Comparison of ENCODE assay signal across 11 mouse cellular contexts in the genomic region with DNA sequence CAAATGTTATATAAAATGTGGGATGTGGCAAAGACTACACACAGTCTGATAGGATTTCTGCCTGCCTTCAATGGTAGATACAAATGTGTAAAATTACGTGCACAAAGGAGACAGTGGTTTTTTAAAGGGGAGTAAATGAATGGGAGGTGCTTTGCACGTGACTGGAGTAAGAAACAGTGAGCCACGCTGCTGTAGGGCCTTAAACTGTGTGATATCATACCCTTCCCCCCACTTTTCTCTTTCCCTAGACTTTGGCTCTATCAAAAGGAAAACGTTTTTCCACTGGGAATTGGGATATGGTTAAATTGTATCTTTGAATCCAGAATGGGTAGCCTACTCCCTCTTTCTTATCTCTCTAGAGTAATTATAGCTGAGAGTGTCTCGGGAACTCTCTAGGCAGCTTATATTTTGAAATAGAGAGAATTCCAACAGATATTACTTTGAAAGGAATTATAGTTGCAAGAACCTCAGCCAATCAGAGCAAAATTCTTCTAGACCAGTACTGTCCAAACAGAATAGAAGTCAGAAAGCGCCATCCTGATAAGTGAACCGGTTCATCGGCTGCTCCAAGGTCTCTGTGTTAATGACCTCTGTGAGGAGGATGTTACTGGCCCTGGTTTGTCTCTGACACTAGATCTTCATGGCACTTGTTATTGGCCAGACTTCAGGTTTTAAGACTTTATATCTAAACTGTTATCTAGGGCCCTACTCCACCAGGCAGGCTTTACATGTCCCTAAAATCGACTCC.
DNase-seq lines count a peak whose midpoint lies in the region; ATAC-seq lines count a peak whose summit lies in the region.
"Had no signal": no experiment of that assay in that cellular context is flagged by ENCODE, and none has a peak within 500 bp of the region (broad histone marks: within the 10 kb centered on the region; RNA-seq: fewer than 3 reads in every experiment).

No protein-coding gene starts in this region.

- no peak for DNase-seq in heart, adult 8-10 months (ENCODE audit: low spot score)
- DNase-seq in lung, postnatal 25 days (ENCODE audit: low spot score), result no peak
- no peak for DNase-seq in natural killer cell, adult 2 months (ENCODE audit: low spot score in 2 of 2)
- DNase-seq: cerebellum, adult 9-11 months; thymus, postnatal 4 days had no signal

- WGBS in heart, embryonic 15.5 days, result 30% methylated on average over 9 of the region's 9 CpGs
- WGBS in lung, embryonic 16.5 days, result 43% methylated on average over 9 of the region's 9 CpGs
- WGBS in forebrain, embryonic 12.5 days, result 75% methylated on average over 9 of the region's 9 CpGs
- 78% methylated on average over 9 of the region's 9 CpGs for WGBS in limb, embryonic 13.5 days

- H3K36me3 ChIP-seq in heart, embryonic 15.5 days, result no peaks in the 10 kb centered on the region
- H3K36me3 ChIP-seq in lung, embryonic 16.5 days (ENCODE audit: control insufficient read depth, insufficient read depth, low read length), result no peaks in the 10 kb centered on the region
- H3K36me3 ChIP-seq in forebrain, embryonic 12.5 days (replicated peaks), result no peaks in the 10 kb centered on the region
- H3K36me3 ChIP-seq in limb, embryonic 13.5 days, result no peaks in the 10 kb centered on the region

- no peak for ATAC-seq in heart, embryonic 15.5 days (replicated peaks; ENCODE audit: insufficient number of reproducible peaks, insufficient read depth, low FRiP score, low read depth)
- peak; percentile 35; the same call in 1 of the 2 replicates for ATAC-seq in lung, embryonic 16.5 days (ENCODE audit: low read depth)
- ATAC-seq in forebrain, embryonic 12.5 days (ENCODE audit: low FRiP score), result no peak
- ATAC-seq in limb, embryonic 13.5 days (ENCODE audit: low FRiP score, low read depth), result no peak
- no peak for ATAC-seq in frontal cortex, adult (ENCODE audit: low TSS enrichment)

- H3K9ac ChIP-seq in heart, embryonic 15.5 days, result no peak overlapping the region
- no peak overlapping the region for H3K9ac ChIP-seq in lung, embryonic 16.5 days (ENCODE audit: low read length)
- H3K9ac ChIP-seq in forebrain, embryonic 12.5 days, result no peak overlapping the region
- H3K9ac ChIP-seq in limb, embryonic 13.5 days, result no peak overlapping the region

- no peak overlapping the region for H3K4me3 ChIP-seq in heart, embryonic 15.5 days
- no peak overlapping the region for H3K4me3 ChIP-seq in lung, embryonic 16.5 days (ENCODE audit: low read length)
- H3K4me3 ChIP-seq in forebrain, embryonic 12.5 days (replicated peaks), result no peak overlapping the region
- no peak overlapping the region for H3K4me3 ChIP-seq in limb, embryonic 13.5 days
- H3K4me3 ChIP-seq: megakaryocyte, embryonic 14.5 days had no signal

- H3K4me2 ChIP-seq in heart, embryonic 15.5 days, result peak overlapping the region; percentile 12; the same call in 1 of the 2 replicates
- H3K4me2 ChIP-seq in lung, embryonic 16.5 days (ENCODE audit: low read depth, low read length), result no peak overlapping the region
- no peak overlapping the region for H3K4me2 ChIP-seq in forebrain, embryonic 12.5 days
- peak overlapping the region; percentile 38 for H3K4me2 ChIP-seq in limb, embryonic 13.5 days (replicated peaks)

- peaks cover 21% of the 10 kb centered on the region for H3K4me1 ChIP-seq in heart, embryonic 15.5 days (replicated peaks)
- H3K4me1 ChIP-seq in lung, embryonic 16.5 days (replicated peaks; ENCODE audit: control insufficient read depth, insufficient read depth, low read length), result peaks cover 28% of the 10 kb centered on the region
- peaks cover 22% of the 10 kb centered on the region for H3K4me1 ChIP-seq in forebrain, embryonic 12.5 days
- H3K4me1 ChIP-seq in limb, embryonic 13.5 days, result peaks cover 49% of the 10 kb centered on the region
- H3K4me1 ChIP-seq: megakaryocyte, embryonic 14.5 days had no signal

- H3K27me3 ChIP-seq in heart, embryonic 15.5 days, result no peaks in the 10 kb centered on the region
- no peaks in the 10 kb centered on the region for H3K27me3 ChIP-seq in lung, embryonic 16.5 days (ENCODE audit: control insufficient read depth, insufficient read depth, low read depth, low read length)
- H3K27me3 ChIP-seq in forebrain, embryonic 12.5 days, result no peaks in the 10 kb centered on the region
- no peaks in the 10 kb centered on the region for H3K27me3 ChIP-seq in limb, embryonic 13.5 days
- H3K27me3 ChIP-seq: megakaryocyte, embryonic 14.5 days had no signal

- H3K27ac ChIP-seq in heart, embryonic 15.5 days, result peak overlapping the region; percentile 8; the same call in 1 of the 2 replicates
- peak overlapping the region; percentile 61 for H3K27ac ChIP-seq in lung, embryonic 16.5 days (ENCODE audit: low read length)
- peak overlapping the region; percentile 38; the same call in 1 of the 2 replicates for H3K27ac ChIP-seq in forebrain, embryonic 12.5 days
- H3K27ac ChIP-seq in limb, embryonic 13.5 days, result peak overlapping the region; percentile 73; the same call in 1 of the 2 replicates

- no peaks in the 10 kb centered on the region for H3K9me3 ChIP-seq in heart, embryonic 15.5 days (replicated peaks)
- no peaks in the 10 kb centered on the region for H3K9me3 ChIP-seq in lung, embryonic 16.5 days (ENCODE audit: control insufficient read depth, low read length)
- no peaks in the 10 kb centered on the region for H3K9me3 ChIP-seq in forebrain, embryonic 12.5 days
- H3K9me3 ChIP-seq in limb, embryonic 13.5 days, result no peaks in the 10 kb centered on the region
- H3K9me3 ChIP-seq: megakaryocyte, embryonic 14.5 days had no signal

Comparison
In these comparisons a context has a peak if more than half of its experiments do, and no peak if none do; other contexts are left out.
1. H3K27ac ChIP-seq: peak in every context shown above with its lines; median percentile 73 in limb, embryonic 13.5 days; 61 in lung, embryonic 16.5 days; 38 in forebrain, embryonic 12.5 days; 8 in heart, embryonic 15.5 days.
2. H3K4me2 ChIP-seq: peak in heart, embryonic 15.5 days (single experiment) and limb, embryonic 13.5 days (single experiment); none in lung, embryonic 16.5 days (single experiment) and forebrain, embryonic 12.5 days (single experiment).